Mouse (Mus musculus) E14TG2a.4 (cell line): ENCODE results near the gene Ttll10.

ENCODE experiments used
- H3K27me3 ChIP-seq: 2 replicates; pipeline ENCODE4 v1.6.1; 2014; ENCODE audit warnings: low read length, control low read depth; ENCODE audit not compliant: insufficient read depth
- H3K36me3 ChIP-seq: 2 replicates; pipeline ENCODE4 v1.6.1; 2014; ENCODE audit warnings: low read length, control low read depth; ENCODE audit not compliant: insufficient read depth
- H3K4me1 ChIP-seq: replicated peaks from 2 replicates; pipeline ENCODE4 v1.6.1; 2014; ENCODE audit warnings: low read depth, low read length, control low read depth
- H3K4me3 ChIP-seq: replicated peaks from 2 replicates; pipeline ENCODE4 v1.5.1; 2014; ENCODE audit warnings: mild to moderate bottlenecking, low read length
- H3K9me3 ChIP-seq: 2 replicates; pipeline ENCODE4 v1.6.1; 2014; ENCODE audit warnings: low read length, control low read depth
- CTCF ChIP-seq: conservative IDR thresholded peaks from 2 replicates; pipeline ENCODE4 v1.5.1; 2014; ENCODE audit warnings: low read length
- NANOG ChIP-seq: IDR thresholded peaks from 2 replicates; pipeline ENCODE4 v1.6.1; 2014; ENCODE audit warnings: borderline replicate concordance, low read length, mixed read lengths
- POU5F1 ChIP-seq: IDR thresholded peaks from 2 replicates; pipeline ENCODE4 v1.6.1; 2014; ENCODE audit warnings: low read length, borderline replicate concordance

Gene Ttll10

GRCm38 (mm10) chr4:156026013-156026412, 33.2 kb downstream of the Ttll10 start, which contains the start of gene Tnfrsf18:
Gene Tnfrsf18, plus strand, starts transcription at chr4:156026164.
- H3K36me3 ChIP-seq, result peaks cover 53% of the 10 kb centered on the region
- H3K27me3 ChIP-seq, result no peaks in the 10 kb centered on the region
- no peak within 1 kb of the TSS for H3K4me3 ChIP-seq
- peaks cover 39% of the 10 kb centered on the region for H3K4me1 ChIP-seq
- no peaks in the 10 kb centered on the region for H3K9me3 ChIP-seq
- TF ChIP-seq POU5F1 (no peak), CTCF (no peak), NANOG (no peak)

- no peak for TF ChIP-seq NANOG
- no peak for TF ChIP-seq POU5F1
- TF ChIP-seq CTCF, result no peak
- no peaks in the 10 kb centered on the region for H3K9me3 ChIP-seq
- H3K27me3 ChIP-seq, result no peaks in the 10 kb centered on the region
- peaks cover 28% of the 10 kb centered on the region for H3K4me1 ChIP-seq
- peaks cover 42% of the 10 kb centered on the region for H3K36me3 ChIP-seq
- no peak overlapping the region for H3K4me3 ChIP-seq
Observed at GRCm38 (mm10) chr4:156024184-156024583, 35.0 kb downstream of the Ttll10 start.

- Histone ChIP-seq H3K4me3 (no peak overlapping the region), H3K4me1 (peaks cover 28% of the 10 kb centered on the region), H3K9me3 (no peaks in the 10 kb centered on the region), H3K36me3 (peaks cover 36% of the 10 kb centered on the region), H3K27me3 (no peaks in the 10 kb centered on the region)
- TF ChIP-seq CTCF, result no peak
- TF ChIP-seq NANOG, result no peak
- no peak for TF ChIP-seq POU5F1
Observed at GRCm38 (mm10) chr4:156023520-156023919, 35.7 kb downstream of the Ttll10 start.

GRCm38 (mm10) chr4:156021942-156022419, 37.2 kb downstream of the Ttll10 start:
- Histone ChIP-seq H3K27me3 (no peaks in the 10 kb centered on the region), H3K4me1 (peaks cover 28% of the 10 kb centered on the region), H3K4me3 (no peak overlapping the region), H3K36me3 (peaks cover 20% of the 10 kb centered on the region), H3K9me3 (no peaks in the 10 kb centered on the region)
- no peak for TF ChIP-seq POU5F1
- no peak for TF ChIP-seq NANOG
- no peak for TF ChIP-seq CTCF

GRCm38 (mm10) chr4:156021381-156021780, 37.8 kb downstream of the Ttll10 start:
- Histone ChIP-seq H3K27me3 (no peaks in the 10 kb centered on the region), H3K4me3 (no peak overlapping the region), H3K9me3 (no peaks in the 10 kb centered on the region), H3K4me1 (peaks cover 27% of the 10 kb centered on the region), H3K36me3 (peaks cover 16% of the 10 kb centered on the region)
- TF ChIP-seq NANOG (no peak), CTCF (no peak), POU5F1 (no peak)

- TF ChIP-seq CTCF, result no peak
- no peak for TF ChIP-seq NANOG
- TF ChIP-seq POU5F1, result no peak
- Histone ChIP-seq H3K4me3 (no peak overlapping the region), H3K9me3 (no peaks in the 10 kb centered on the region), H3K4me1 (peaks cover 18% of the 10 kb centered on the region), H3K36me3 (peaks cover 19% of the 10 kb centered on the region; the same call in 1 of the 2 replicates), H3K27me3 (no peaks in the 10 kb centered on the region)
Observed at GRCm38 (mm10) chr4:156019771-156020170, 39.4 kb downstream of the Ttll10 start.

GRCm38 (mm10) chr4:156014436-156014835, 44.8 kb downstream of the Ttll10 start:
- Histone ChIP-seq H3K4me3 (no peak overlapping the region), H3K27me3 (no peaks in the 10 kb centered on the region), H3K36me3 (peaks cover 68% of the 10 kb centered on the region), H3K4me1 (peaks cover 9% of the 10 kb centered on the region), H3K9me3 (no peaks in the 10 kb centered on the region)
- TF ChIP-seq CTCF (no peak), NANOG (no peak), POU5F1 (no peak)

GRCm38 (mm10) chr4:156013637-156014036, 45.6 kb downstream of the Ttll10 start, which contains the start of gene Tnfrsf4:
Gene Tnfrsf4, plus strand, starts transcription at chr4:156013843.
- Histone ChIP-seq H3K36me3 (peaks cover 76% of the 10 kb centered on the region), H3K4me3 (no peak within 1 kb of the TSS), H3K4me1 (peaks cover 9% of the 10 kb centered on the region), H3K27me3 (no peaks in the 10 kb centered on the region), H3K9me3 (no peaks in the 10 kb centered on the region)
- no peak for TF ChIP-seq CTCF
- TF ChIP-seq POU5F1, result no peak
- TF ChIP-seq NANOG, result no peak

GRCm38 (mm10) chr4:156008369-156008768, 50.8 kb downstream of the Ttll10 start:
- TF ChIP-seq POU5F1, result no peak
- no peak for TF ChIP-seq NANOG
- no peak for TF ChIP-seq CTCF
- no peak overlapping the region for H3K4me3 ChIP-seq
- H3K27me3 ChIP-seq, result no peaks in the 10 kb centered on the region
- H3K4me1 ChIP-seq, result peaks cover 7% of the 10 kb centered on the region; the same call in 1 of the 2 replicates
- H3K36me3 ChIP-seq, result peaks cover 98% of the 10 kb centered on the region
- H3K9me3 ChIP-seq, result no peaks in the 10 kb centered on the region
